Mouse (Mus musculus) heart, postnatal 14 days (tissue): ENCODE measurements around the gene Fkbp8. TPM values are rescaled to one million over a fixed set of nuclear protein-coding genes. Genes with fewer than 3 reads are reported as not detected.

Experiments used
- DNase-seq, 2 experiments: peaks; one replicate each; pipeline ENCODE4 v3.0.0; 2021 to 2022
- intact Hi-C: fragments of 180-260 bp; cut with DNase I; formaldehyde crosslinking; loops from one replicate; pipeline ENCODE4 v1.15.1; 2025
- total RNA-seq, 2 experiments: library from RNA; stranded (reverse); gene quantifications; 2 replicates each; pipeline ENCODE4 v1.2.3; 2021

Fkbp8 gene
- total RNA-seq, 2 experiments from 2014 or later = 150 to 163 TPM

GRCm38 (mm10) chr8:70549412-70550184 is 22.1 kb downstream of the Fkbp8 start:
- DNase-seq = no peak
- intact Hi-C loops = no loop called here

- intact Hi-C loops = no loop called here
- DNase-seq = no peak
Observed at GRCm38 (mm10) chr8:70551558-70552161, 24.1 kb downstream of the Fkbp8 start.

- DNase-seq = no peak
- intact Hi-C loops = no loop called here
Observed at GRCm38 (mm10) chr8:70552836-70553235, 25.3 kb downstream of the Fkbp8 start.

GRCm38 (mm10) chr8:70553740-70554139 is 26.2 kb downstream of the Fkbp8 start:
- intact Hi-C loops = no loop called here
- DNase-seq = peak; percentile 75 to 82

GRCm38 (mm10) chr8:70555079-70555747 is 27.7 kb downstream of the Fkbp8 start:
- no peak for DNase-seq
- intact Hi-C loops = no loop called here

- peak in 1 of 2 experiments; percentile 54 for DNase-seq
- intact Hi-C loops = no loop called here
Observed at GRCm38 (mm10) chr8:70558334-70558733, 30.8 kb downstream of the Fkbp8 start.

- DNase-seq = no peak
- intact Hi-C loops = no loop called here
Observed at GRCm38 (mm10) chr8:70558983-70559382, 31.5 kb downstream of the Fkbp8 start.

GRCm38 (mm10) chr8:70560096-70560495 is 32.6 kb downstream of the Fkbp8 start:
- DNase-seq = peak; percentile 68 to 79
- intact Hi-C loops = loop anchor here (1.0 to 2.0 kb wide), 2 partner anchors 25 to 51 kb away; no protein-coding TSS in a partner anchor

GRCm38 (mm10) chr8:70560564-70560963 is 33.0 kb downstream of the Fkbp8 start:
- no peak for DNase-seq
- intact Hi-C loops = loop anchor here (1.0 to 2.0 kb wide), 2 partner anchors 25 to 50 kb away; no protein-coding TSS in a partner anchor

GRCm38 (mm10) chr8:70561357-70561756 is 33.8 kb downstream of the Fkbp8 start:
- no peak for DNase-seq
- intact Hi-C loops = loop anchor here (2.0 kb wide), 1 partner anchor 49 kb away; no protein-coding TSS in a partner anchor

GRCm38 (mm10) chr8:70561809-70562535 is 34.4 kb downstream of the Fkbp8 start:
- DNase-seq = peak; percentile 72 to 80
- intact Hi-C loops = loop anchor here (2.0 kb wide), 1 partner anchor 49 kb away; no protein-coding TSS in a partner anchor

GRCm38 (mm10) chr8:70562802-70563201 is 35.3 kb downstream of the Fkbp8 start:
- intact Hi-C loops = no loop called here
- DNase-seq = peak in 1 of 2 experiments; percentile 51

GRCm38 (mm10) chr8:70563763-70564387 is 36.4 kb downstream of the Fkbp8 start:
- no peak for DNase-seq
- intact Hi-C loops = no loop called here

- intact Hi-C loops = no loop called here
- DNase-seq = no peak
Observed at GRCm38 (mm10) chr8:70564696-70565235, 37.2 kb downstream of the Fkbp8 start.

GRCm38 (mm10) chr8:70565561-70565960 is 38.0 kb downstream of the Fkbp8 start:
- intact Hi-C loops = no loop called here
- peak; percentile 60 to 66 for DNase-seq

- DNase-seq = no peak
- intact Hi-C loops = loop anchor here (5.0 kb wide), 1 partner anchor 827 kb away; the partner anchor contains the start of genes Babam1 and Ushbp1
Observed at GRCm38 (mm10) chr8:70570360-70570759, 42.8 kb downstream of the Fkbp8 start.

GRCm38 (mm10) chr8:70570990-70571389 is 43.5 kb downstream of the Fkbp8 start:
- peak; percentile 64 to 66 for DNase-seq
- intact Hi-C loops = loop anchor here (5.0 kb wide), 1 partner anchor 826 kb away; the partner anchor contains the start of genes Babam1 and Ushbp1

GRCm38 (mm10) chr8:70574302-70574701 is 46.8 kb downstream of the Fkbp8 start:
- intact Hi-C loops = loop anchor here (5.0 kb wide), 1 partner anchor 823 kb away; the partner anchor contains the start of genes Babam1 and Ushbp1
- DNase-seq = no peak

GRCm38 (mm10) chr8:70574915-70575314 is 47.4 kb downstream of the Fkbp8 start:
- DNase-seq = peak; percentile 65 to 76
- intact Hi-C loops = loop anchor here (5.0 kb wide), 1 partner anchor 822 kb away; the partner anchor contains the start of genes Babam1 and Ushbp1
